In the genomic region with DNA sequence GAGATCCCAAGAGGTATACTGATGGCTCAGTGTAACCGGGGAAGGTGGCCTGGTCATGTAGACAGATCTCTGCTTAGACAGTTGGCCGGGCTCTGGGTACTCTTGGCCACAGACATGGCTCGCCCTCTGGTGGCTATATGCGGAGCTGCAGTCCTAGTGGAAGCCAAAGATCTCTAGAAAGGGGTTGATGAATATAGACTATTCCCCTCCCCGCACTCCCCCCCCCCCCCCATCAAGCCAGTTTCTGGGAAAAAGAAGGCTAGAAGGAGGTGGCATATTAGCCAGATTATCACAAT, we compare ENCODE assay signal across 9 mouse cellular contexts. TPM values are rescaled to one million over a fixed set of nuclear protein-coding genes. Genes with fewer than 3 reads are reported as not detected.
A peak's percentile ranks its signal among the peaks of the same experiment; 100 is the strongest.
DNase-seq lines count a peak whose midpoint lies in the region; ATAC-seq and TF ChIP-seq lines count a peak whose summit lies in the region.
"Had no signal": no experiment of that assay in that cellular context is flagged by ENCODE, and none has a peak within 500 bp of the region (broad histone marks: within the 10 kb centered on the region; RNA-seq: fewer than 3 reads in every experiment).

No protein-coding gene starts in this region.

- no peak overlapping the region for H3K4me2 ChIP-seq in midbrain, embryonic 14.5 days (ENCODE audit: low read length)
- H3K4me2 ChIP-seq in midbrain, embryonic 13.5 days (replicated peaks) = no peak overlapping the region
- no peak overlapping the region for H3K4me2 ChIP-seq in intestine, embryonic 16.5 days (ENCODE audit: low read depth, low read length)
- H3K4me2 ChIP-seq in liver, embryonic 14.5 days (ENCODE audit: low read depth) = no peak overlapping the region

- H3K4me1 ChIP-seq in midbrain, embryonic 14.5 days (ENCODE audit: control insufficient read depth, insufficient read depth, low read length) = peaks cover 11% of the 10 kb centered on the region; the same call in 1 of the 2 replicates
- peaks cover 40% of the 10 kb centered on the region for H3K4me1 ChIP-seq in midbrain, embryonic 13.5 days (replicated peaks)
- H3K4me1 ChIP-seq in intestine, embryonic 16.5 days (ENCODE audit: control insufficient read depth, insufficient read depth, low read length) = peaks cover 26% of the 10 kb centered on the region
- 0 out of 4 replicates have a peak, but pooled peaks cover 0 to 2% of the 10 kb centered on the region in 2 experiments for H3K4me1 ChIP-seq in liver, embryonic 14.5 days (replicated peaks; ENCODE audit: control insufficient read depth in 2 of 2, insufficient read depth in 2 of 2, low read length in 1 of 2)

- H3K36me3 ChIP-seq in midbrain, embryonic 14.5 days (ENCODE audit: control insufficient read depth, insufficient read depth, low read length) = no peaks in the 10 kb centered on the region
- no peaks in the 10 kb centered on the region for H3K36me3 ChIP-seq in midbrain, embryonic 13.5 days
- no peaks in the 10 kb centered on the region for H3K36me3 ChIP-seq in intestine, embryonic 16.5 days (ENCODE audit: control insufficient read depth, insufficient read depth, low read length)
- H3K36me3 ChIP-seq in liver, embryonic 14.5 days (replicated peaks; ENCODE audit: control insufficient read depth, insufficient read depth, low read depth) = no peaks in the 10 kb centered on the region
- H3K36me3 ChIP-seq: embryonic facial prominence, embryonic 12.5 days had no signal

- no peak for TF ChIP-seq EP300 in liver, embryonic 14.5 days (IDR thresholded peaks at IDR 0.05; ENCODE audit: low read depth)

- DNase-seq in midbrain, embryonic 14.5 days = peak; percentile 90
- DNase-seq in cerebellum, adult 11-12 months = peak; percentile 59
- DNase-seq in gastrocnemius, postnatal 14 days = peak; percentile 76
- peak; percentile 42 to 59 (median 47) for DNase-seq in liver, embryonic 14.5 days (ENCODE audit: low read depth in 3 of 3, low spot score in 3 of 3)
- DNase-seq in ovary, adult 18-20 months (ENCODE audit: low spot score) = peak; percentile 44
- DNase-seq in thymus, postnatal 0 days (ENCODE audit: low spot score) = peak; percentile 69

- intact Hi-C loops in gastrocnemius, postnatal 14 days (cut with DNase I; ENCODE audit: low total_unique reads) = no loop called here

- no peak for ATAC-seq in midbrain, embryonic 14.5 days (ENCODE audit: low FRiP score, low TSS enrichment)
- ATAC-seq in midbrain, embryonic 13.5 days = no peak
- peak; percentile 52 for ATAC-seq in intestine, embryonic 16.5 days
- peak; percentile 58 for ATAC-seq in liver, embryonic 14.5 days (ENCODE audit: insufficient read depth)

- WGBS in midbrain, embryonic 14.5 days = under 1% methylated on average over 5 of the region's 5 CpGs
- under 1% methylated on average over 5 of the region's 5 CpGs for WGBS in midbrain, embryonic 13.5 days
- WGBS in intestine, embryonic 16.5 days = 0% methylated on average over 5 of the region's 5 CpGs
- under 1% methylated on average over 5 of the region's 5 CpGs for WGBS in liver, embryonic 14.5 days (ENCODE audit: insufficient replicate concordance)

- no peak overlapping the region for H3K27ac ChIP-seq in midbrain, embryonic 14.5 days (replicated peaks; ENCODE audit: low read depth, low read length)
- no peak overlapping the region for H3K27ac ChIP-seq in midbrain, embryonic 13.5 days
- H3K27ac ChIP-seq in intestine, embryonic 16.5 days (ENCODE audit: low read length) = no peak overlapping the region
- H3K27ac ChIP-seq in liver, embryonic 14.5 days = no peak overlapping the region
- H3K27ac ChIP-seq: embryonic facial prominence, embryonic 12.5 days had no signal

- peak; percentile 89 for TF ChIP-seq CTCF in liver, embryonic 14.5 days (IDR thresholded peaks at IDR 0.05; ENCODE audit: low read depth)

- peaks cover 33% of the 10 kb centered on the region for H3K27me3 ChIP-seq in midbrain, embryonic 14.5 days (ENCODE audit: control insufficient read depth, insufficient read depth, low read length)
- peaks cover 62% of the 10 kb centered on the region for H3K27me3 ChIP-seq in midbrain, embryonic 13.5 days
- H3K27me3 ChIP-seq in intestine, embryonic 16.5 days (replicated peaks; ENCODE audit: control insufficient read depth, insufficient read depth, low read length) = peaks cover 38% of the 10 kb centered on the region
- peaks cover 74% of the 10 kb centered on the region for H3K27me3 ChIP-seq in liver, embryonic 14.5 days (ENCODE audit: control insufficient read depth, insufficient read depth, low read length)

- H3K9me3 ChIP-seq in midbrain, embryonic 14.5 days (ENCODE audit: control insufficient read depth, low read length) = no peaks in the 10 kb centered on the region
- H3K9me3 ChIP-seq in midbrain, embryonic 13.5 days = no peaks in the 10 kb centered on the region
- H3K9me3 ChIP-seq in intestine, embryonic 16.5 days (ENCODE audit: control insufficient read depth, low read length) = no peaks in the 10 kb centered on the region
- no peaks in the 10 kb centered on the region for H3K9me3 ChIP-seq in liver, embryonic 14.5 days (ENCODE audit: control insufficient read depth, low read length)
- H3K9me3 ChIP-seq: embryonic facial prominence, embryonic 12.5 days had no signal

- H3K9ac ChIP-seq in midbrain, embryonic 14.5 days (replicated peaks; ENCODE audit: low read length) = no peak overlapping the region
- no peak overlapping the region for H3K9ac ChIP-seq in midbrain, embryonic 13.5 days (replicated peaks)
- no peak overlapping the region for H3K9ac ChIP-seq in intestine, embryonic 16.5 days (ENCODE audit: low read depth, low read length)
- H3K9ac ChIP-seq in liver, embryonic 14.5 days (replicated peaks) = no peak overlapping the region
- H3K9ac ChIP-seq: embryonic facial prominence, embryonic 12.5 days had no signal

- no peak overlapping the region for H3K4me3 ChIP-seq in midbrain, embryonic 14.5 days (replicated peaks; ENCODE audit: low read depth, low read length)
- H3K4me3 ChIP-seq in midbrain, embryonic 13.5 days (replicated peaks) = no peak overlapping the region
- no peak overlapping the region for H3K4me3 ChIP-seq in intestine, embryonic 16.5 days (ENCODE audit: low read length)
- H3K4me3 ChIP-seq in liver, embryonic 14.5 days (ENCODE audit: insufficient read depth in 1 of 2, low read depth in 2 of 2, low read length in 2 of 2) = no peak overlapping the region

RNA-seq across cellular contexts. Expression of a gene that starts 3.5 kb away (rescaled TPM):
- 4.5 and 5.6 TPM in 2 replicates for polyA plus RNA-seq in midbrain, embryonic 14.5 days (2014; fragmentation: Nextera tagmentation; extraction: Ambion mirVana)
- 2.2 and 3.6 TPM in 2 replicates for polyA plus RNA-seq in midbrain, embryonic 13.5 days (2015; fragmentation: Nextera tagmentation; extraction: Ambion mirVana)
- total RNA-seq in gastrocnemius, postnatal 14 days (2021) = under 1 TPM; 0.55 to 0.64 TPM
- 0.57 and 0.61 TPM in 2 replicates for polyA plus RNA-seq in intestine, embryonic 16.5 days (2015; fragmentation: Nextera tagmentation; extraction: Ambion mirVana)
- polyA plus RNA-seq in liver, embryonic 14.5 days (2012; rRNA removed) = 0.03 and 0.06 TPM in 2 replicates
- 0.14 TPM in 1 of 2 replicates, not detected in the other for polyA plus RNA-seq in liver, embryonic 14.5 days (2014; fragmentation: Nextera tagmentation; extraction: Ambion mirVana)
- 0.10 and 0.22 TPM in 2 replicates for polyA plus RNA-seq in thymus, postnatal 0 days (2015; fragmentation: Nextera tagmentation; extraction: Ambion mirVana)

RNA-seq across cellular contexts. Expression of a gene that starts 46.4 kb away (rescaled TPM):
- polyA plus RNA-seq in midbrain, embryonic 14.5 days (2014; fragmentation: Nextera tagmentation; extraction: Ambion mirVana) = 1.7 and 4.2 TPM in 2 replicates
- polyA plus RNA-seq in midbrain, embryonic 13.5 days (2015; fragmentation: Nextera tagmentation; extraction: Ambion mirVana) = 4.8 and 5.4 TPM in 2 replicates
- total RNA-seq in gastrocnemius, postnatal 14 days (2021) = 10 to 100 TPM; 22.4 to 43.2 TPM
- 43.7 and 47.7 TPM in 2 replicates for polyA plus RNA-seq in intestine, embryonic 16.5 days (2015; fragmentation: Nextera tagmentation; extraction: Ambion mirVana)
- 158 and 159 TPM in 2 replicates for polyA plus RNA-seq in liver, embryonic 14.5 days (2012; rRNA removed)
- 113 and 124 TPM in 2 replicates for polyA plus RNA-seq in liver, embryonic 14.5 days (2014; fragmentation: Nextera tagmentation; extraction: Ambion mirVana)
- 29.1 and 30.0 TPM in 2 replicates for polyA plus RNA-seq in thymus, postnatal 0 days (2015; fragmentation: Nextera tagmentation; extraction: Ambion mirVana)

RNA-seq across cellular contexts. Expression of a gene that starts 51.3 kb away (rescaled TPM):
- polyA plus RNA-seq in midbrain, embryonic 14.5 days (2014; fragmentation: Nextera tagmentation; extraction: Ambion mirVana) = 0.90 and 2.4 TPM in 2 replicates
- 2.6 and 3.3 TPM in 2 replicates for polyA plus RNA-seq in midbrain, embryonic 13.5 days (2015; fragmentation: Nextera tagmentation; extraction: Ambion mirVana)
- total RNA-seq in gastrocnemius, postnatal 14 days (2021) = 10 to 100 TPM in 1 of 2 experiments, 1 to 10 TPM in 1; 6.2 to 16.1 TPM
- 12.8 and 14.6 TPM in 2 replicates for polyA plus RNA-seq in intestine, embryonic 16.5 days (2015; fragmentation: Nextera tagmentation; extraction: Ambion mirVana)
- 144 and 151 TPM in 2 replicates for polyA plus RNA-seq in liver, embryonic 14.5 days (2012; rRNA removed)
- 174 and 198 TPM in 2 replicates for polyA plus RNA-seq in liver, embryonic 14.5 days (2014; fragmentation: Nextera tagmentation; extraction: Ambion mirVana)
- 19.7 and 22.7 TPM in 2 replicates for polyA plus RNA-seq in thymus, postnatal 0 days (2015; fragmentation: Nextera tagmentation; extraction: Ambion mirVana)

Comparison
In these comparisons a context has a peak if more than half of its experiments do, and no peak if none do; other contexts are left out.
1. ATAC-seq: peak in intestine, embryonic 16.5 days (single experiment) and liver, embryonic 14.5 days (single experiment); none in midbrain, embryonic 14.5 days (single experiment) and midbrain, embryonic 13.5 days (single experiment).
2. Peak in every context shown above with its lines, with median percentiles within 50 percentile points of each other: DNase-seq.